Mouse (Mus musculus): ENCODE results near the gene Yap1. TPM values are rescaled to one million over a fixed set of nuclear protein-coding genes. Genes with fewer than 3 reads are reported as not detected.
"Not testable (repeated sequence)": the region's sequence is repeated elsewhere in the genome, so short reads cannot be mapped to it uniquely, and the experiment has no call there.

The Yap1 gene
- total and polyA plus RNA-seq, 3 experiments, result 0.05 to 0.60 TPM; not detected in 1

DNA sequence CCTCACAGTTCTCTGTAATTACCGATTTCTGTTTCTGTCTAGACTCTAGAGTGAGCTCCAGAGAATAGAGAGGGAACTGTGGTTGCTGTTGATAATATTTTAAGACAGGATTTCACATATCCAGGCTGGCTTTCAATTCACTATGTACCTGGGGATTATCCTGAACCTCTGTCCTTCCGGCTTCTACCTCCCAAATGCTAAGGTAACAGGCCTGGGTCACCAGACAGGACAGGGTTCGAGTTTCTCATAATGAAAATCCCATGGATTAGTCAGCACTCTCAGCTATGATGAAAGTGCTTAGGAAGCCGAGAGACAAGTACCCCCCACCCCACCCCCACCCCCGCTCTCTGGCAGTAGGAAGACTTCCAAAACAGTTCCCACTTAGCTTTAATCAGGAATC lies 100.6 kb downstream of the Yap1 start:
- H3K4me1 ChIP-seq (ENCODE audit: insufficient read depth, low read depth, low read length), result no peaks in the 10 kb centered on the region; the same call in 1 of the 2 replicates
- ATAC-seq (ENCODE audit: extremely low read depth, insufficient number of reproducible peaks, low FRiP score, poor library complexity, severe bottlenecking), result no peak
- no peaks in the 10 kb centered on the region for H3K36me3 ChIP-seq (replicated peaks)
- peaks cover 14% of the 10 kb centered on the region; the same call in 1 of the 2 replicates for H3K27me3 ChIP-seq (ENCODE audit: insufficient read depth, low read length)
- no peak overlapping the region for H3K4me3 ChIP-seq (ENCODE audit: low read depth, low read length)
- DNase-seq (ENCODE audit: low spot score), result no peak
- TF ChIP-seq GATA2 (IDR thresholded peaks at IDR 0.05; ENCODE audit: borderline replicate concordance, low read depth, low read length) (no peak), TAL1 (conservative IDR thresholded peaks at IDR 0.05; ENCODE audit: low read depth, low read length) (no peak), GATA1 (IDR thresholded peaks at IDR 0.05; ENCODE audit: borderline replicate concordance, low read length) (no peak), POLR2AphosphoS5 (IDR thresholded peaks at IDR 0.05; ENCODE audit: insufficient replicate concordance, low read depth, low read length) (no peak), CTCF (IDR thresholded peaks at IDR 0.05; ENCODE audit: low read depth, low read length) (no peak)
- H3K9me3 ChIP-seq (replicated peaks), result no peaks in the 10 kb centered on the region

- H3K4me1 ChIP-seq (ENCODE audit: insufficient read depth, low read depth, low read length), result no peaks in the 10 kb centered on the region; the same call in 1 of the 2 replicates
- H3K27me3 ChIP-seq (ENCODE audit: insufficient read depth, low read length), result peaks cover 14% of the 10 kb centered on the region; the same call in 1 of the 2 replicates
- no peaks in the 10 kb centered on the region for H3K36me3 ChIP-seq (replicated peaks)
- H3K9me3 ChIP-seq (replicated peaks), result no peaks in the 10 kb centered on the region
- no peak for ATAC-seq (ENCODE audit: extremely low read depth, insufficient number of reproducible peaks, low FRiP score, poor library complexity, severe bottlenecking)
- TF ChIP-seq CTCF (IDR thresholded peaks at IDR 0.05; ENCODE audit: low read depth, low read length) (no peak), POLR2AphosphoS5 (IDR thresholded peaks at IDR 0.05; ENCODE audit: insufficient replicate concordance, low read depth, low read length) (no peak), TAL1 (conservative IDR thresholded peaks at IDR 0.05; ENCODE audit: low read depth, low read length) (no peak), GATA2 (IDR thresholded peaks at IDR 0.05; ENCODE audit: borderline replicate concordance, low read depth, low read length) (no peak), GATA1 (IDR thresholded peaks at IDR 0.05; ENCODE audit: borderline replicate concordance, low read length) (no peak)
- DNase-seq (ENCODE audit: low spot score), result no peak
- no peak overlapping the region for H3K4me3 ChIP-seq (ENCODE audit: low read depth, low read length)
These were observed 101.1 kb downstream of the Yap1 start for GRCm38 (mm10) chr9:7903262-7903661.

DNA sequence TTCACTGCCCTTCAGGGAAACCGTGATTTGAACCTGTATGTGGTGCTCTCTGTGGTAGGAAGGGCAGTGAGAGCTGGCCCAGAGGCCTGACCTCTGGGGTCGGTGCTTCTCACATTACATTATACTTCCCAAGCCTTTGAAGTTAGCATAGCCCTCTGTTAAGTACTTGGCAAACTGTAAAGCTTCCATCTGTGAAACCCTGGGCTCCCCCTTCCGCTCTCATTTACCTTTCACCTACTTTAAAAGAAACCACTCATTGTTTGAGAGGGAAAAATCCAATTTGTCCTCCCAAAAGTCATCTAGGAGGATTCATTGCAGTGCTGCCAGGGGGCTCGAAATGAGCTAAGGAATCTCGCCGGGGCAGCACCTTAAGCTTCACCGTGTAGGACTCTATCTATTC lies 102.1 kb downstream of the Yap1 start:
- H3K4me3 ChIP-seq (ENCODE audit: low read depth, low read length), result no peak overlapping the region
- H3K4me1 ChIP-seq (ENCODE audit: insufficient read depth, low read depth, low read length), result no peaks in the 10 kb centered on the region; the same call in 1 of the 2 replicates
- H3K9me3 ChIP-seq (replicated peaks), result no peaks in the 10 kb centered on the region
- DNase-seq (ENCODE audit: low spot score), result no peak
- TF ChIP-seq CTCF (IDR thresholded peaks at IDR 0.05; ENCODE audit: low read depth, low read length) (no peak), GATA2 (IDR thresholded peaks at IDR 0.05; ENCODE audit: borderline replicate concordance, low read depth, low read length) (no peak), GATA1 (IDR thresholded peaks at IDR 0.05; ENCODE audit: borderline replicate concordance, low read length) (no peak), TAL1 (conservative IDR thresholded peaks at IDR 0.05; ENCODE audit: low read depth, low read length) (no peak), POLR2AphosphoS5 (IDR thresholded peaks at IDR 0.05; ENCODE audit: insufficient replicate concordance, low read depth, low read length) (no peak)
- ATAC-seq (ENCODE audit: extremely low read depth, insufficient number of reproducible peaks, low FRiP score, poor library complexity, severe bottlenecking), result no peak
- H3K27me3 ChIP-seq (ENCODE audit: insufficient read depth, low read length), result peaks cover 14% of the 10 kb centered on the region; the same call in 1 of the 2 replicates
- H3K36me3 ChIP-seq (replicated peaks), result no peaks in the 10 kb centered on the region

GRCm38 (mm10) chr9:7900965-7901364 lies 103.4 kb downstream of the Yap1 start:
- Histone ChIP-seq H3K36me3 (replicated peaks) (no peaks in the 10 kb centered on the region), H3K4me1 (ENCODE audit: insufficient read depth, low read depth, low read length) (no peaks in the 10 kb centered on the region), H3K9me3 (replicated peaks) (no peaks in the 10 kb centered on the region), H3K27me3 (ENCODE audit: insufficient read depth, low read length) (peaks cover 14% of the 10 kb centered on the region; the same call in 1 of the 2 replicates), H3K4me3 (ENCODE audit: low read depth, low read length) (no peak overlapping the region)
- no peak for DNase-seq (ENCODE audit: low spot score)
- no peak for ATAC-seq (ENCODE audit: extremely low read depth, insufficient number of reproducible peaks, low FRiP score, poor library complexity, severe bottlenecking)
- TF ChIP-seq GATA1 (IDR thresholded peaks at IDR 0.05; ENCODE audit: borderline replicate concordance, low read length) (no peak), TAL1 (conservative IDR thresholded peaks at IDR 0.05; ENCODE audit: low read depth, low read length) (no peak), POLR2AphosphoS5 (IDR thresholded peaks at IDR 0.05; ENCODE audit: insufficient replicate concordance, low read depth, low read length) (no peak), GATA2 (IDR thresholded peaks at IDR 0.05; ENCODE audit: borderline replicate concordance, low read depth, low read length) (no peak), CTCF (IDR thresholded peaks at IDR 0.05; ENCODE audit: low read depth, low read length) (no peak)

GRCm38 (mm10) chr9:7897502-7897901 lies 106.9 kb downstream of the Yap1 start:
- no peaks in the 10 kb centered on the region for H3K4me1 ChIP-seq (ENCODE audit: insufficient read depth, low read depth, low read length)
- peak; percentile 49; the same call in 1 of the 2 replicates for ATAC-seq (ENCODE audit: extremely low read depth, insufficient number of reproducible peaks, low FRiP score, poor library complexity, severe bottlenecking)
- H3K9me3 ChIP-seq (replicated peaks), result no peaks in the 10 kb centered on the region
- H3K4me3 ChIP-seq (ENCODE audit: low read depth, low read length), result no peak overlapping the region
- H3K27me3 ChIP-seq (ENCODE audit: insufficient read depth, low read length), result peaks cover 16% of the 10 kb centered on the region; the same call in 1 of the 2 replicates
- DNase-seq (ENCODE audit: low spot score), result peak; percentile 63
- TF ChIP-seq GATA2 (IDR thresholded peaks at IDR 0.05; ENCODE audit: borderline replicate concordance, low read depth, low read length) (no peak), POLR2AphosphoS5 (IDR thresholded peaks at IDR 0.05; ENCODE audit: insufficient replicate concordance, low read depth, low read length) (no peak), CTCF (IDR thresholded peaks at IDR 0.05; ENCODE audit: low read depth, low read length) (peak; percentile 72), GATA1 (IDR thresholded peaks at IDR 0.05; ENCODE audit: borderline replicate concordance, low read length) (no peak), TAL1 (conservative IDR thresholded peaks at IDR 0.05; ENCODE audit: low read depth, low read length) (no peak)
- H3K36me3 ChIP-seq (replicated peaks), result no peaks in the 10 kb centered on the region

GRCm38 (mm10) chr9:7891796-7892195 lies 112.6 kb downstream of the Yap1 start:
- H3K27me3 ChIP-seq (ENCODE audit: insufficient read depth, low read length); H3K9me3 ChIP-seq (replicated peaks); H3K36me3 ChIP-seq (replicated peaks); H3K4me1 ChIP-seq (ENCODE audit: insufficient read depth, low read depth, low read length); ATAC-seq (ENCODE audit: extremely low read depth, insufficient number of reproducible peaks, low FRiP score, poor library complexity, severe bottlenecking); H3K4me3 ChIP-seq (ENCODE audit: low read depth, low read length); DNase-seq (ENCODE audit: low spot score): not testable (repeated sequence)
